Mouse (Mus musculus) heart, adult 2 months (tissue): ENCODE data around the gene Gabrb1.

Experiments
- CTCF ChIP-seq: fragments of 200-600 bp; IDR thresholded peaks from 2 replicates; pipeline ENCODE4 v1.8.1; 2022; ENCODE audit warnings: antibody characterized with exemption, mild to moderate bottlenecking, moderate library complexity
- EP300 ChIP-seq: fragments of 200-500 bp; IDR thresholded peaks from 2 replicates; pipeline ENCODE4 v1.6.1; 2011; ENCODE audit warnings: low read depth, low read length, control low read depth; ENCODE audit not compliant: insufficient read depth
- POLR2A ChIP-seq: fragments of 200-500 bp; IDR thresholded peaks from 2 replicates; pipeline ENCODE4 v1.6.1; 2011; ENCODE audit warnings: mild to moderate bottlenecking, low read depth, low read length, control low read depth; ENCODE audit not compliant: insufficient read depth

- TF ChIP-seq CTCF (no peak), POLR2A (no peak), EP300 (no peak)
Observed at GRCm38 (mm10) chr5:71656771-71657170, 1.1 kb upstream of the Gabrb1 start.
